Mouse (Mus musculus) B cell, adult 62 days (primary cell): Measurements from ENCODE around the gene Psmd10. TPM values are rescaled to one million over a fixed set of nuclear protein-coding genes. Genes with fewer than 3 reads are reported as not detected.

Experiments
- total RNA-seq: library from RNA; stranded (reverse); gene quantifications from 4 replicates; pipeline ENCODE4 v1.2.4, GENCODE M21; 2023

Gene Psmd10
- 9.9 to 16.1 TPM (median 15.6 TPM) in 4 replicates for total RNA-seq

DNA sequence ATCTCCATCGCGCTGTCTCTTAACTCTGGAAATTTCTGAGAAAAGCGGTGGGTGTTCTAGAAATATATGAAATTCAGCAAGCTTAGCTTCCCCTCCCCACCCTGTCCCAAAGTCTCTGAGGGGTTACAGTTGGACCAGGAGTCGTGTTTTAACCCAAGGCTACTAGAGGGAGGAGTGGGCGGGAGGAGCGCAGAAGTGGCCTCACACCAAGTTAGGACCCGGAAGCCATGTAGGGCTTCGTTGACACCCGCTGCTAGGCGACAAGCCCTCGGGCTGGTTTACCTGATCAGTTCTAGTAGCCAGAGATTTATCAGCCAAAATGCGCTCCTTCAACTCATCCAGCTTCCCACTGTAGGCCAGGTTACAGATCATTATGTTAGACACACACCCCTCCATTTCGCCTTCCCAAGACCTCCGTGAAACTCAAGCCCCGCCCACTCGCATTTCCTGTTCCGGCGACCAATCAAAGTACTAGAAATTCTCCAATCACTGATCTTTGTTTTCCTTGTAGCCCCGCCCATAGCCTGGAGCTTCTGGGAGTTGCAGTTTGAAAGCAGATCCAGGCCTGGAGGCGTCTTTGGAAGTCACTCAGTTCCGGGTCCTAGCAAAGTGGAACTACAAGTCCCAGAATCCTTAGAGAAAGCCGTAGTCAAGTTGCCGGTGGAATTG lies at the start of gene Psmd10, which contains the start of gene Atg4a:
Gene Psmd10, minus strand, starts transcription at position 457 of the 669 bp plus-strand sequence.
Gene Atg4a, plus strand, starts transcription at position 636 of the 669 bp plus-strand sequence.

DNA sequence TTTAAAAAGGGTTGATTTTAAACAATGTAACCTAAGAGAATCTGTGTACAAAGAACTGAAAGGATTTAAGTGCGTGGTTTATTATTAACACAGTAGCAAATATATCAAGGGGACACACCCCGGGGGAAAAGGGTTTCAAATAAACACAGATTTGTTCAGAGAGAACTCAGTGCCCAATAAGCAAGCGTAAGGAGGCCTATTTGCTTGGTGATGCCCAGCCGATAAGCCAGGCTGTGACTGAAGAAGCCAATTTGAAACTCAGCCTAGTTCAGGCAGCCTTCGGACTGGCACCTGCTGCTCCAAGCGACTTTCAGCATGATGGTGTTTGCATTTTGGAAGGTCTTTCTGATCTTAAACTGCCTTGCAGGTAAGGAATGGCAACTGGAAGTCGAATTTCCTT lies 49.2 kb downstream of the Psmd10 start, which contains the start of gene Vsig1:
Gene Vsig1, plus strand, starts transcription at position 249 of the 400 bp plus-strand sequence.

Other genes starting within 250 kb of the Psmd10 start
- gene Tex13b, start 143.3 kb downstream of the Psmd10 start, total RNA-seq = not detected in 4 replicates
- gene Vsig1, start 49.1 kb downstream of the Psmd10 start, total RNA-seq = not detected in 4 replicates
- 13.1 to 19.2 TPM (median 18.1 TPM) in 4 replicates for gene Atg4a, start 179 bp upstream of the Psmd10 start, total RNA-seq